Mouse (Mus musculus) thymus, postnatal 0 days (tissue): ENCODE data around the gene Rexo5. TPM values are rescaled to one million over a fixed set of nuclear protein-coding genes. Genes with fewer than 3 reads are reported as not detected.

ENCODE experiments used
- DNase-seq: peaks from one replicate; pipeline ENCODE4 v3.0.0-alpha.2; 2015; ENCODE audit warnings: low spot score
- polyA plus RNA-seq: library from polyadenylated mRNA; unstranded; fragments of >200 nt; fragmentation: Nextera tagmentation; extraction: Ambion mirVana; gene quantifications from 2 replicates; pipeline ENCODE4 v1.2.1, GENCODE M21; 2015

Rexo5 gene
- polyA plus RNA-seq, 1 experiment from 2014 or later = 12.8 TPM

GRCm38 (mm10) chr7:119887887-119888286 lies 94.1 kb downstream of the Rexo5 start:
- DNase-seq = no peak

- no peak for DNase-seq
Measured at GRCm38 (mm10) chr7:119892198-119892597, 98.4 kb downstream of the Rexo5 start.

- no peak for DNase-seq
Measured at GRCm38 (mm10) chr7:119892742-119893141, 98.9 kb downstream of the Rexo5 start.

GRCm38 (mm10) chr7:119894818-119895544 lies 101.2 kb downstream of the Rexo5 start:
- DNase-seq = no peak

- peak; percentile 97 for DNase-seq
Measured at GRCm38 (mm10) chr7:119895639-119896512, 102.1 kb downstream of the Rexo5 start, which contains the start of the genes Lyrm1 and Dcun1d3. Lyrm1 (plus strand) TSS chr7:119895861. Dcun1d3 (minus strand) TSS chr7:119896298.

- no peak for DNase-seq
Measured at GRCm38 (mm10) chr7:119897521-119898109, 103.8 kb downstream of the Rexo5 start.

- no peak for DNase-seq
Measured at GRCm38 (mm10) chr7:119898247-119898856, 104.5 kb downstream of the Rexo5 start.

Other genes starting within 250 kb of the Rexo5 start
- gene Acsm2, start 239.7 kb upstream of the Rexo5 start, polyA plus RNA-seq = not detected in 2 replicates
- gene Acsm1, start 187.0 kb upstream of the Rexo5 start, polyA plus RNA-seq = 0.13 TPM in 1 of 2 replicates, not detected in the other
- gene Acsm4, start 104.0 kb upstream of the Rexo5 start, polyA plus RNA-seq = 0.07 and 0.08 TPM in 2 replicates
- 84.6 and 85.9 TPM in 2 replicates for gene Thumpd1, start 73.2 kb upstream of the Rexo5 start, polyA plus RNA-seq
- gene Acsm3, start 33.1 kb upstream of the Rexo5 start, polyA plus RNA-seq = 0.08 and 0.09 TPM in 2 replicates
- 14.0 and 14.5 TPM in 2 replicates for gene Eri2, start 52 bp downstream of the Rexo5 start, polyA plus RNA-seq
- 10.6 and 10.7 TPM in 2 replicates for gene Lyrm1, start 101.9 kb downstream of the Rexo5 start, polyA plus RNA-seq
- 6.5 TPM in 2 replicates for gene Dcun1d3, start 102.3 kb downstream of the Rexo5 start, polyA plus RNA-seq